Mouse (Mus musculus): ENCODE measurements around the gene Gnat2. TPM values are rescaled to one million over a fixed set of nuclear protein-coding genes. Genes with fewer than 3 reads are reported as not detected.

Gene Gnat2
- polyA plus RNA-seq, 1 experiment from 2014 or later: 1.9 TPM

GRCm38 (mm10) chr3:108067370-108067934 lies 25.1 kb upstream of the Gnat2 start:
- Histone ChIP-seq H3K9ac (replicated peaks; ENCODE audit: low read length) (no peak overlapping the region), H3K27ac (ENCODE audit: low read length) (no peak overlapping the region), H3K4me1 (ENCODE audit: insufficient read depth, low read length) (no peaks in the 10 kb centered on the region), H3K36me3 (ENCODE audit: insufficient read depth, low read length) (no peaks in the 10 kb centered on the region), H3K9me3 (ENCODE audit: low read length) (no peaks in the 10 kb centered on the region), H3K4me3 (ENCODE audit: low read length) (no peak overlapping the region), H3K27me3 (ENCODE audit: insufficient read depth, low read length) (no peaks in the 10 kb centered on the region), H3K4me2 (replicated peaks; ENCODE audit: low read depth, low read length) (no peak overlapping the region)
- peak; percentile 52; the same call in 1 of the 2 replicates for ATAC-seq (ENCODE audit: low FRiP score, low TSS enrichment)
- WGBS: 35% methylated on average over 6 of the region's 6 CpGs

GRCm38 (mm10) chr3:108068826-108069225 lies 23.8 kb upstream of the Gnat2 start:
- Histone ChIP-seq H3K9me3 (ENCODE audit: low read length) (no peaks in the 10 kb centered on the region), H3K36me3 (ENCODE audit: insufficient read depth, low read length) (no peaks in the 10 kb centered on the region), H3K27ac (ENCODE audit: low read length) (peak overlapping the region; percentile 59; the same call in 1 of the 2 replicates), H3K4me3 (ENCODE audit: low read length) (no peak overlapping the region), H3K9ac (replicated peaks; ENCODE audit: low read length) (no peak overlapping the region), H3K4me1 (ENCODE audit: insufficient read depth, low read length) (no peaks in the 10 kb centered on the region), H3K27me3 (ENCODE audit: insufficient read depth, low read length) (no peaks in the 10 kb centered on the region), H3K4me2 (replicated peaks; ENCODE audit: low read depth, low read length) (no peak overlapping the region)
- no peak for ATAC-seq (ENCODE audit: low FRiP score, low TSS enrichment)
- 4% methylated on average over 1 of the region's 1 CpGs for WGBS

GRCm38 (mm10) chr3:108069231-108069870 lies 23.2 kb upstream of the Gnat2 start:
- Histone ChIP-seq H3K4me3 (ENCODE audit: low read length) (no peak overlapping the region), H3K4me1 (ENCODE audit: insufficient read depth, low read length) (no peaks in the 10 kb centered on the region), H3K4me2 (replicated peaks; ENCODE audit: low read depth, low read length) (no peak overlapping the region), H3K9me3 (ENCODE audit: low read length) (no peaks in the 10 kb centered on the region), H3K36me3 (ENCODE audit: insufficient read depth, low read length) (peaks cover 3% of the 10 kb centered on the region; the same call in 1 of the 2 replicates), H3K9ac (replicated peaks; ENCODE audit: low read length) (no peak overlapping the region), H3K27ac (ENCODE audit: low read length) (peak overlapping the region; percentile 59; the same call in 1 of the 2 replicates), H3K27me3 (ENCODE audit: insufficient read depth, low read length) (no peaks in the 10 kb centered on the region)
- 0 out of 2 replicates have a peak, but pooled peaks have one; percentile 27 for ATAC-seq (ENCODE audit: low FRiP score, low TSS enrichment)
- WGBS: 58% methylated on average over 13 of the region's 13 CpGs

- peaks cover 15% of the 10 kb centered on the region for H3K36me3 ChIP-seq (ENCODE audit: insufficient read depth, low read length)
- peak; percentile 16; the same call in 1 of the 2 replicates for ATAC-seq (ENCODE audit: low FRiP score, low TSS enrichment)
Observed at GRCm38 (mm10) chr3:108070295-108071293, 22.0 kb upstream of the Gnat2 start.

GRCm38 (mm10) chr3:108072983-108073569 lies 19.5 kb upstream of the Gnat2 start:
- no peak for ATAC-seq (ENCODE audit: low FRiP score, low TSS enrichment)
- Histone ChIP-seq H3K9ac (replicated peaks; ENCODE audit: low read length) (no peak overlapping the region), H3K36me3 (ENCODE audit: insufficient read depth, low read length) (peaks cover 38% of the 10 kb centered on the region), H3K9me3 (ENCODE audit: low read length) (no peaks in the 10 kb centered on the region), H3K27ac (ENCODE audit: low read length) (no peak overlapping the region), H3K4me3 (ENCODE audit: low read length) (no peak overlapping the region), H3K4me1 (ENCODE audit: insufficient read depth, low read length) (no peaks in the 10 kb centered on the region), H3K27me3 (ENCODE audit: insufficient read depth, low read length) (no peaks in the 10 kb centered on the region), H3K4me2 (replicated peaks; ENCODE audit: low read depth, low read length) (no peak overlapping the region)
- 70% methylated on average over 10 of the region's 10 CpGs for WGBS

More at GRCm38 (mm10) chr3:108070295-108071293, 22.0 kb upstream of the Gnat2 start:
- Histone ChIP-seq H3K27ac (ENCODE audit: low read length) (no peak overlapping the region), H3K4me1 (ENCODE audit: insufficient read depth, low read length) (no peaks in the 10 kb centered on the region), H3K4me2 (replicated peaks; ENCODE audit: low read depth, low read length) (no peak overlapping the region), H3K9ac (replicated peaks; ENCODE audit: low read length) (no peak overlapping the region), H3K9me3 (ENCODE audit: low read length) (no peaks in the 10 kb centered on the region), H3K27me3 (ENCODE audit: insufficient read depth, low read length) (no peaks in the 10 kb centered on the region), H3K4me3 (ENCODE audit: low read length) (no peak overlapping the region)
- WGBS: 64% methylated on average over 10 of the region's 10 CpGs

GRCm38 (mm10) chr3:108076836-108077235 lies 15.8 kb upstream of the Gnat2 start:
- peak; percentile 54 for ATAC-seq (ENCODE audit: low FRiP score, low TSS enrichment)
- H3K4me3 ChIP-seq (ENCODE audit: low read length): no peak overlapping the region
- H3K27me3 ChIP-seq (ENCODE audit: insufficient read depth, low read length): no peaks in the 10 kb centered on the region
- WGBS: 80% methylated on average over 9 of the region's 9 CpGs
- no peak overlapping the region for H3K27ac ChIP-seq (ENCODE audit: low read length)
- peaks cover 63% of the 10 kb centered on the region for H3K36me3 ChIP-seq (ENCODE audit: insufficient read depth, low read length)
- H3K4me1 ChIP-seq (ENCODE audit: insufficient read depth, low read length): peaks cover 5% of the 10 kb centered on the region
- no peak overlapping the region for H3K9ac ChIP-seq (replicated peaks; ENCODE audit: low read length)
- H3K4me2 ChIP-seq (replicated peaks; ENCODE audit: low read depth, low read length): no peak overlapping the region
- no peaks in the 10 kb centered on the region for H3K9me3 ChIP-seq (ENCODE audit: low read length)

GRCm38 (mm10) chr3:108081681-108082080 lies 10.9 kb upstream of the Gnat2 start:
- Histone ChIP-seq H3K36me3 (ENCODE audit: insufficient read depth, low read length) (peaks cover 38% of the 10 kb centered on the region), H3K27ac (ENCODE audit: low read length) (peak overlapping the region; percentile 26; the same call in 1 of the 2 replicates), H3K4me2 (replicated peaks; ENCODE audit: low read depth, low read length) (peak overlapping the region; percentile 22; the same call in 1 of the 2 replicates), H3K4me1 (ENCODE audit: insufficient read depth, low read length) (peaks cover 33% of the 10 kb centered on the region), H3K9me3 (ENCODE audit: low read length) (no peaks in the 10 kb centered on the region), H3K9ac (replicated peaks; ENCODE audit: low read length) (peak overlapping the region; percentile 38), H3K4me3 (ENCODE audit: low read length) (no peak overlapping the region), H3K27me3 (ENCODE audit: insufficient read depth, low read length) (no peaks in the 10 kb centered on the region)
- 58% methylated on average over 4 of the region's 4 CpGs for WGBS
- ATAC-seq (ENCODE audit: low FRiP score, low TSS enrichment): no peak

- Histone ChIP-seq H3K4me3 (ENCODE audit: low read length) (0 out of 2 replicates have a peak overlapping the region, but pooled peaks have one; percentile 4), H3K4me2 (replicated peaks; ENCODE audit: low read depth, low read length) (peak overlapping the region; percentile 22; the same call in 1 of the 2 replicates), H3K4me1 (ENCODE audit: insufficient read depth, low read length) (peaks cover 36% of the 10 kb centered on the region), H3K36me3 (ENCODE audit: insufficient read depth, low read length) (peaks cover 31% of the 10 kb centered on the region), H3K27me3 (ENCODE audit: insufficient read depth, low read length) (no peaks in the 10 kb centered on the region), H3K27ac (ENCODE audit: low read length) (peak overlapping the region; percentile 34; the same call in 1 of the 2 replicates), H3K9ac (replicated peaks; ENCODE audit: low read length) (peak overlapping the region; percentile 38), H3K9me3 (ENCODE audit: low read length) (no peaks in the 10 kb centered on the region)
- no peak for ATAC-seq (ENCODE audit: low FRiP score, low TSS enrichment)
- WGBS: 77% methylated on average over 1 of the region's 1 CpGs
Observed at GRCm38 (mm10) chr3:108082251-108082875, 10.2 kb upstream of the Gnat2 start.

GRCm38 (mm10) chr3:108083161-108083560 lies 9.4 kb upstream of the Gnat2 start:
- H3K9me3 ChIP-seq (ENCODE audit: low read length): no peaks in the 10 kb centered on the region
- H3K4me3 ChIP-seq (ENCODE audit: low read length): no peak overlapping the region
- H3K4me1 ChIP-seq (ENCODE audit: insufficient read depth, low read length): peaks cover 36% of the 10 kb centered on the region
- peaks cover 24% of the 10 kb centered on the region for H3K36me3 ChIP-seq (ENCODE audit: insufficient read depth, low read length)
- 51% methylated on average over 2 of the region's 2 CpGs for WGBS
- no peak for ATAC-seq (ENCODE audit: low FRiP score, low TSS enrichment)
- no peak overlapping the region for H3K4me2 ChIP-seq (replicated peaks; ENCODE audit: low read depth, low read length)
- no peaks in the 10 kb centered on the region for H3K27me3 ChIP-seq (ENCODE audit: insufficient read depth, low read length)
- no peak overlapping the region for H3K9ac ChIP-seq (replicated peaks; ENCODE audit: low read length)
- no peak overlapping the region for H3K27ac ChIP-seq (ENCODE audit: low read length)

Data from kidney, embryonic 16.5 days (tissue).